Mouse (Mus musculus) midbrain, embryonic 12.5 days (tissue): ENCODE results near the gene Irf3. TPM values are rescaled to one million over a fixed set of nuclear protein-coding genes. Genes with fewer than 3 reads are reported as not detected.
A peak's percentile ranks its signal among the peaks of the same experiment; 100 is the strongest.
"Not testable (repeated sequence)": the region's sequence is repeated elsewhere in the genome, so short reads cannot be mapped to it uniquely, and the experiment has no call there.

ENCODE experiments used
- ATAC-seq: fragments of 200-750 bp; cut with Nextera tagmentation; 2 replicates; pipeline ENCODE4 v1.8.0; 2017; ENCODE audit warnings: low read depth, moderate TSS enrichment, moderate library complexity; ENCODE audit not compliant: low FRiP score
- H3K27ac ChIP-seq: fragments of 300-500 bp; sonication (generic); replicated peaks from 2 replicates; pipeline ENCODE4 v1.5.1; 2016; ENCODE audit warnings: mild to moderate bottlenecking
- H3K27me3 ChIP-seq: fragments of 300-500 bp; sonication (generic); 2 replicates; pipeline ENCODE4 v1.6.1; 2016; ENCODE audit warnings: mild to moderate bottlenecking
- H3K36me3 ChIP-seq: fragments of 300-500 bp; sonication (generic); 2 replicates; pipeline ENCODE4 v1.6.1; 2016
- H3K4me1 ChIP-seq: fragments of 300-500 bp; sonication (generic); 2 replicates; pipeline ENCODE4 v1.6.1; 2016
- H3K4me2 ChIP-seq: fragments of 300-500 bp; sonication (generic); replicated peaks from 2 replicates; pipeline ENCODE4 v1.6.1; 2016; ENCODE audit warnings: mild to moderate bottlenecking, moderate library complexity
- H3K4me3 ChIP-seq: fragments of 300-500 bp; sonication (generic); 2 replicates; pipeline ENCODE4 v1.5.1; 2016; ENCODE audit warnings: mild to moderate bottlenecking
- H3K9ac ChIP-seq: fragments of 300-500 bp; sonication (generic); replicated peaks from 2 replicates; pipeline ENCODE4 v1.6.1; 2016; ENCODE audit warnings: mild to moderate bottlenecking, moderate library complexity
- H3K9me3 ChIP-seq: fragments of 300-500 bp; sonication (generic); 2 replicates; pipeline ENCODE4 v1.6.1; 2016; ENCODE audit warnings: mild to moderate bottlenecking
- WGBS: fragments of 180-500 bp; shearing (Covaris S2); methylation state at CpG from one replicate; pipeline ENCODE4 v1.1.7; 2016; 5-methylcytosine and 5-hydroxymethylcytosine counted together
- polyA plus RNA-seq: library from polyadenylated mRNA; unstranded; fragments of >200 nt; fragmentation: Nextera tagmentation; extraction: Ambion mirVana; gene quantifications from 2 replicates; pipeline ENCODE4 v1.2.1, GENCODE M21; 2016

The Irf3 gene
- polyA plus RNA-seq, 1 experiment from 2014 or later, result 70.6 TPM

GRCm38 (mm10) chr7:45014096-45014451 lies 16.6 kb downstream of the Irf3 start:
- Histone ChIP-seq H3K4me2 (no peak overlapping the region), H3K9me3 (no peaks in the 10 kb centered on the region), H3K9ac (peak overlapping the region; percentile 97; the same call in 1 of the 2 replicates), H3K4me3 (0 out of 2 replicates have a peak overlapping the region, but pooled peaks have one; percentile 93), H3K4me1 (peaks cover 26% of the 10 kb centered on the region), H3K27ac (no peak overlapping the region), H3K36me3 (peaks cover 46% of the 10 kb centered on the region), H3K27me3 (peaks cover 10% of the 10 kb centered on the region; the same call in 1 of the 2 replicates)
- WGBS, result 96% methylated on average over 3 of the region's 3 CpGs
- no peak for ATAC-seq

DNA sequence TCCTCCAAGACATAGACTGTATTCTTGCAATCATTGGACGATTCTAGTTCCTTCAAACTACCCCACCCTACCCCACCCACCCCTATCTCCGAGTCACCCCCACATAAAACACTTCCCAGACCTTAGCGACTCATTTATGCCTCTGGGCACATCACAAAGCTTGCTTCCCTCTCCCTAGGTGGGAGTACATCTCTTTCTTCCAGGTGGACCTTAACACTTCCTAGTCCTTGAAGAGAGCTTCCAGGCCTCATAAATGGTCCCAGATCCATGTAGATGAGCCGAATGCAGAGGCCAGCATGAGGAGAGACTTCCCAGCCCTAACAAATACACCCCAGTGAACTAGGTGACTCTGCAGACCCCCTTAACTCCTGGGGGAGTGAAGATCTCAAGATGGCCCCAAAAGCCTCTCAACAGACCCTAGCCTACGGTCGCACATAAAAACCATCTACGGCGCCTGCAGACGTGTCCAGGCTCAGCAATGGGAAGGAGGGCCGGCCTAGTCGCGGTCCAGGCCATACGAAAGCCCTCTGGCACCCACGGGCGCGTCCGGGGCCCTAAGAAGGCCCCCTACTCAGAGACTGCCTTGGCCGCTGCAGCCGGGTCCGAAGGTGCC lies 18.0 kb downstream of the Irf3 start:
- peak overlapping the region; percentile 93 for H3K4me3 ChIP-seq
- H3K4me1 ChIP-seq, result peaks cover 26% of the 10 kb centered on the region
- H3K27ac ChIP-seq, result peak overlapping the region; percentile 81
- no peak for ATAC-seq
- peak overlapping the region; percentile 87 for H3K4me2 ChIP-seq
- H3K27me3 ChIP-seq, result peaks cover 22% of the 10 kb centered on the region
- 3% methylated on average over 20 of the region's 20 CpGs for WGBS
- peak overlapping the region; percentile 97 for H3K9ac ChIP-seq
- no peaks in the 10 kb centered on the region for H3K9me3 ChIP-seq
- H3K36me3 ChIP-seq, result peaks cover 32% of the 10 kb centered on the region

DNA sequence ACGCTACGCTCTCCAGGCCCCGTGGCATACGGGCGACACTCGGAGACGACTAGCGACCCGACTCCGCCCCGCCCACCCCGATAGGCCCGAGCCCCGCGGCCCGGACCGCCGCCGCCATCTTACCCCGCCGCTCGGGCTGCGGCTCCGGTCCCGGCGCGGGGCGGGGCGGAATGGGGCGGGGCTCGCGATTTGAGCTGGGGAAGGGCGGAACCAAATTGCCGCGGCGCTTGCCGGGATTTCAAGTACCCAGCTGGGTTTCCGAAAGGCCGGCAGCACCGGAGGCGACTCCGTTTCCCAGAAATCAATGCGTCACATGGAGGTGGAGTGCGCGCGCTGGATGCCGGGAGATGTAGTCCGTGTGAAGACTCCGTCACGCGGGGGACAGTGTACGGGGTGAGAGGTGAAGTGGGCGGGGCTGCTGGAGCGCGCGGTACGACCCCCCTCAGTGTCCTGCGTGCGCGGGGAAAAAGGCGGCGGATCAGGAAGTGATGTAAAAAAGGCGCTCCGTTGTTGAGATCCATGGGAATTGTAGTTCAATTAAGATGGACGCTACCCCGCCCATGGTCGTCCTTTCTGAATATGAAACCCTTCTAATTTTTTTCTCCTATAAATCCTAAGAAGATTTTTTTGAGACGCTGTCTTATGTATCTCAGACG lies 18.6 kb downstream of the Irf3 start, which contains the start of gene Scaf1:
TSS of gene Scaf1 (minus strand) at position 407 of the 656 bp plus-strand sequence.
- ATAC-seq, result peak; percentile 91
- Histone ChIP-seq H3K4me1 (peaks cover 26% of the 10 kb centered on the region), H3K27ac (peak within 1 kb of the TSS; percentile 88), H3K27me3 (peaks cover 23% of the 10 kb centered on the region), H3K4me2 (peak within 1 kb of the TSS; percentile 87), H3K9ac (peak within 1 kb of the TSS; percentile 97), H3K4me3 (peak within 1 kb of the TSS; percentile 93), H3K9me3 (no peaks in the 10 kb centered on the region), H3K36me3 (peaks cover 30% of the 10 kb centered on the region)
- under 1% methylated on average over 67 of the region's 69 CpGs for WGBS

DNA sequence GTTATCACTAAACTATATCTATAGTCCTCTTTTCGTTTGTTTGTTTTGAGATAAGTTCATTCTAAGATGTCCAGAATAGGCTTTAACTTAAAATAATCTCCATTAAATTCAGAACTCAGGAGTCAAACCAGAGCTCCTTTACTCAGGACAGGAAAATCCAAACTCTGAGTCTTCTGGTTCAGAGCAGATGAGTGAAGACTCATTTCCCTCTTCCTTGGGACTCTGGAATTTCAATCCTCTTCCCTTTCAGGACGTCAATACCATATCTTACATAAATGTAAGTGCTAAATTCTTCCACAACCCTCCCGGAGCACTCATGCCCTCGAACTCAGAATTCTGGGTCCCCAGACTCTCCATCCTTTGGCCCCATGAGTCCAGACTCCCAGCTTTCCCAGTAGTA lies 19.3 kb downstream of the Irf3 start:
- Histone ChIP-seq H3K9me3 (no peaks in the 10 kb centered on the region), H3K4me2 (peak overlapping the region; percentile 82), H3K27me3 (peaks cover 23% of the 10 kb centered on the region), H3K27ac (peak overlapping the region; percentile 88), H3K36me3 (peaks cover 24% of the 10 kb centered on the region), H3K4me1 (peaks cover 26% of the 10 kb centered on the region), H3K4me3 (peak overlapping the region; percentile 93), H3K9ac (peak overlapping the region; percentile 49)
- WGBS, result 3% methylated on average over 4 of the region's 4 CpGs
- ATAC-seq, result no peak

GRCm38 (mm10) chr7:45017242-45018061 lies 20.0 kb downstream of the Irf3 start, which contains the start of gene Rras:
TSS of gene Rras (plus strand) at chr7:45017961.
- peak within 1 kb of the TSS; percentile 82 for H3K4me2 ChIP-seq
- H3K27me3 ChIP-seq, result peaks cover 23% of the 10 kb centered on the region
- H3K36me3 ChIP-seq, result peaks cover 17% of the 10 kb centered on the region
- peak within 1 kb of the TSS; percentile 93 for H3K4me3 ChIP-seq
- peak within 1 kb of the TSS; percentile 88 for H3K27ac ChIP-seq
- H3K9ac ChIP-seq, result peak within 1 kb of the TSS; percentile 76
- no peaks in the 10 kb centered on the region for H3K9me3 ChIP-seq
- peak; percentile 86 for ATAC-seq
- under 1% methylated on average over 36 of the region's 36 CpGs for WGBS
- H3K4me1 ChIP-seq, result peaks cover 26% of the 10 kb centered on the region

DNA sequence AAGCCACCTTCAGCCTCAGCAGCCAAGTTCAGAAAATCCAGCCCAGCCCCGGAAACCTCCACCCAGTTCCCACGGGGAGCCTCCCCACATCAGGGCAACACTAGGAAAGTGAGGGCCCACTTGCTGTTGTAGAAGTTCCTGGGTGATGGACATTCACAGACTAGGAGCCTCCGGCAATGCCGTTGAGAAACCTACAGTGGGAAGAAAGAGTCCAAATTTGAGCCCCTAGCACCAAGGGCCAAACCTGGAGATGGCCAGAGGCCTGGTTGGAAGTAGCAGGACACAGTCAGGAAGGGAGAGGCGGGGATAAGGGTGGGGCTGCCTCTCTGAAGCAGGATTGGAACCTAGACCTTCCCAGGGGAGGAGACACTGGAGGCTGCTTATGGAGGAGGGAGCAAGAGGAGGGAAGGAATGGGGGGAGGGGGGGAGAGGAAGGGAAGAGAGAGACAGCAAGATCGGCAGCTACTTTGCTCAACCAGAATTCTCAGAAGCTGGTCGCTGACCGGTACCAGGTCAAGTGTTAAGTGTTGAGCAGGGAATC lies 21.7 kb downstream of the Irf3 start:
- H3K9ac ChIP-seq, result no peak overlapping the region; the same call in 1 of the 2 replicates
- peaks cover 25% of the 10 kb centered on the region for H3K4me1 ChIP-seq
- 0 out of 2 replicates have a peak, but pooled peaks cover under 1% of the 10 kb centered on the region for H3K36me3 ChIP-seq
- H3K27me3 ChIP-seq, result peaks cover 23% of the 10 kb centered on the region
- H3K4me3 ChIP-seq, result no peak overlapping the region
- no peak for ATAC-seq
- 39% methylated on average over 8 of the region's 8 CpGs for WGBS
- no peak overlapping the region for H3K4me2 ChIP-seq
- H3K27ac ChIP-seq, result no peak overlapping the region
- H3K9me3 ChIP-seq, result no peaks in the 10 kb centered on the region

- Histone ChIP-seq H3K27me3 (peaks cover 23% of the 10 kb centered on the region), H3K36me3 (no peaks in the 10 kb centered on the region), H3K4me1 (peaks cover 14% of the 10 kb centered on the region), H3K4me2 (no peak overlapping the region), H3K9me3 (no peaks in the 10 kb centered on the region), H3K9ac (no peak overlapping the region), H3K27ac (no peak overlapping the region), H3K4me3 (no peak overlapping the region)
- WGBS, result 74% methylated on average over 9 of the region's 9 CpGs
- no peak for ATAC-seq
Observed at GRCm38 (mm10) chr7:45020225-45020624, 22.8 kb downstream of the Irf3 start.

DNA sequence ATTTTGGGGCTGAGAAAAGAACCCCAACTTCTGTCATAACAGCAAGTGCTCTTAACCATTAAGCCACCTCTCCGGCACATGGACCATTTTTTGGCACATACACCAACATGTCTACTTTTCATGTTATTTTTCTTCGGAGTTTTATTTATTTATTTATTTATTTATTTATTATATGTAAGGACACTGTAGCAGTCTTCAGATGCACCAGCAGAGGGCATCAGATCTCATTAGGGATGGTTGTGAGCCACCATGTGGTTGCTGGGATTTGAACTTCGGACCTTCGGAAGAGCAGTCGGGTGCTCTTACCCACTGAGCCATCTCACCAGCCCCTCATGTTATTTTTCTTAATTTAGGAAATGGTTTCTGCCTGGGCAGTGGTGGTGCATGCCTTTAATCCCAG lies 26.3 kb downstream of the Irf3 start:
- not testable (repeated sequence) for H3K9me3 ChIP-seq, H3K4me2 ChIP-seq, H3K27ac ChIP-seq, ATAC-seq, H3K4me1 ChIP-seq, H3K9ac ChIP-seq, H3K4me3 ChIP-seq
- Histone ChIP-seq H3K36me3 (peaks cover 22% of the 10 kb centered on the region), H3K27me3 (peaks cover 17% of the 10 kb centered on the region)
- 87% methylated on average over 5 of the region's 5 CpGs for WGBS

- no peak for ATAC-seq
- Histone ChIP-seq H3K4me3 (no peak overlapping the region), H3K27me3 (peaks cover 10% of the 10 kb centered on the region; the same call in 1 of the 2 replicates), H3K9ac (no peak overlapping the region), H3K27ac (no peak overlapping the region), H3K4me1 (peaks cover 8% of the 10 kb centered on the region; the same call in 1 of the 2 replicates), H3K9me3 (no peaks in the 10 kb centered on the region), H3K36me3 (peaks cover 31% of the 10 kb centered on the region), H3K4me2 (no peak overlapping the region)
- WGBS, result 89% methylated on average over 15 of the region's 15 CpGs
Observed at GRCm38 (mm10) chr7:45024281-45025248, 27.1 kb downstream of the Irf3 start.

DNA sequence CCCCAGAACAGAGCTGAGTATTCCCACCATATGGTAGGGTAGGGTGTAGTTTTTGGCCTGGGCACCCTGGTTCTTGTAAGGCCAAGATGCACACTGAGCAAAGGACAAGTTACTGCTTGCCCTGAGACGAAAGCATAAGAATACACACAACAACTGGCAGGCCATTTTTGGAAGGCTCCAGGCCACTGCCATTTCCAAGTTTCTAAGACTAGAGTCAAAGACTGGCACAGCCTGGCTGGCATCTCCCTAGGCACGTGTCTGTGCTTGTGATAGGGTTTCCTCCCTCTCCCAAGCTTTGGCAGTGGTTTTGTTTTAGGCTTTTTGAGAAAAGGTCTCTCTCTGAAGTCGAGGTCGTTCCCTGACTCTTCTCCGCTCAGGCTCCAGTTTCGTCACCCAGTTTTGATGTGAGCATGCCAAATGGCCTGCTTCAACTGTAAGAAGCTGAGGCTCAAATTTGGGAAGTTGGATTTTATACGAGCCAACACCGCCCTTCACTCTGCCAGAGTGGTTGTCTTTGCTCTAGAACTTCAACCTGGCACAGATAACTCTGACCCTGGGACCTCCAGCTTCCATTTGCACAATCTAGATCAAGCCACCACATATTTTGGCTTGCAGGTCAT lies 28.3 kb downstream of the Irf3 start:
- Histone ChIP-seq H3K4me2 (no peak overlapping the region), H3K9me3 (no peaks in the 10 kb centered on the region), H3K27ac (peak overlapping the region; percentile 22; the same call in 1 of the 2 replicates), H3K9ac (no peak overlapping the region), H3K4me1 (peaks cover 8% of the 10 kb centered on the region; the same call in 1 of the 2 replicates), H3K36me3 (peaks cover 42% of the 10 kb centered on the region), H3K4me3 (no peak overlapping the region), H3K27me3 (no peaks in the 10 kb centered on the region)
- WGBS, result 83% methylated on average over 8 of the region's 8 CpGs
- no peak for ATAC-seq
